Mouse (Mus musculus) urinary bladder, postnatal 10 days (tissue): ENCODE results near the gene Six2.

Experiments used
- DNase-seq: peaks from one replicate; pipeline ENCODE4 v3.0.0; 2022; ENCODE audit warnings: low spot score

Six2 gene

GRCm38 (mm10) chr17:85661521-85661920 lies 26.6 kb downstream of the Six2 start:
- no peak for DNase-seq

- DNase-seq, result no peak
These were observed 28.1 kb downstream of the Six2 start for GRCm38 (mm10) chr17:85660016-85660415.

DNA sequence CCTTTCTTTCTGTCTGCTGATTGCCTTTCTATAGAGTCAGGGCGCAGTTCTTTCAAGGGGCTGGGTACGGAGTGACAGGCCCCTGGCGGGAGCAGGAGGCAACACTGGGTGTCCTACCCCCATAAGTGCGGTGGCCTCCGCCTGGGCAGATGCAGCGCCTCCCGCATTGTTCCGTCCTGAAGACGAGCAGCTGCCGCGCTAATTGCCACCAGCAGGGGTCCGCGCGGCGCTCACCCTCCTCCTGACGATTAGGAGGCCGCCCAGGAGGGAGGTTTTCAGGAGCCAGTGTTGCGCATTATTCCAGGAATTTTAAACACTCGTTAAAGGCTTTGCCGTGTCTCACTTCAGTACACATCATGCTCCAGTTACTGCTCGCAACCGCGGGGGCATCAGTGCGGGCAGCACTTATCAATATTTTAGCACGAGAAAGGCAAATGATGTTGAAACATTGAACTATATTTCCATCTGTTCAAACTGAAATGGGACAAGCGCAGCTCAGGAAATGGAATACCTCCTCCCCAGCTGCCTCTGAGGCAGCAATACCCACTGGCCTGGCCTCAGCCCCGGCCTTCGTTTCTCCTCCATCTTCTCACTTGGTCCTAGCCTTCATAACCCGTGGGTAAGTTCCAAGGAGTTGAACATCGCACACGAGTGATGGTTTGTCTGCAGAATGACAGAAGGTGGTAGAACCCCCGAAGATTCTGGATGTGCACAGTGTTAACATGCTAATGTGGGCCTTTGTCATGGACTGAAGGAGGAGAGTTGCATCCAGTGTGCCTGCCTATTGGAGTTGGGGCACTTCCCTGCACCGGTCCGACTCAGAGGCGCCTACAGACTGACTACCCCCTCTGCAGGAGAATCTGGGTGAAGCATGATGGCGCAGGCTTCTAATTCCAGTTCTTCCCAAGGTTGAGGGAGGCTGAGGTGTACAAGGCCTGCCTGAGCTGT lies 42.1 kb downstream of the Six2 start:
- DNase-seq, result no peak

- DNase-seq, result no peak
These were observed 42.8 kb downstream of the Six2 start for GRCm38 (mm10) chr17:85645312-85645711.

DNA sequence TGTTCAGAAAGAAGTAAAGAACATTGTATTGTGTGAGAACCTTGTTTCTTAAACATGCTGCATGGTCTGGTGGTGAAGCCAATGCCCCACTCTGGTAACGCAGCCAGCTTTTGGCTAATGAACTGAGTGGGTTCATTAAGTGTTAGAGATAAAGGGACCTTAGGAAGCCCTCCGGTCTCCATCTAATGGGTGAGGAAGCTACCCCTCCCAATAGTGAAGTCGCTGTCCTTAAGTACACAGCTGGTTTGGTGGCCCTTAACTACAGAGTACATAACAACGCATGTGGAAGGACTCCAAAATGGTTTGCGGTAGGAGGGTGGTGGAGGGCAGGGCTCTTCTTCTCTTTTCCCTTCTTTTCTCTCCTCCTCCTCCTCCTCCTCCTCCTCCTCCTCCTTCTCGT lies 50.2 kb downstream of the Six2 start:
- DNase-seq, result no peak
